Mouse (Mus musculus) MEL (cell line): ENCODE measurements around the gene Hnrnpd.

Experiments used
- CTCF ChIP-seq, 3 experiments: IDR thresholded peaks in 2 of 3; conservative IDR thresholded peaks in 1 of 3; 2 replicates each; pipeline ENCODE4 v1.5.1; 2011 to 2012; ENCODE audit warnings: low read length in 3 of 3, low read depth in 2 of 3, mild to moderate bottlenecking in 2 of 3, improper control_type of control experiment in 1 of 3, inconsistent platforms in 1 of 3, mixed read lengths in 1 of 3, moderate library complexity in 1 of 3; ENCODE audit not compliant: control insufficient read depth in 1 of 3, insufficient read depth in 1 of 3, poor library complexity in 1 of 3, severe bottlenecking in 1 of 3
- EP300 ChIP-seq, 2 experiments: IDR thresholded peaks; 2 replicates each; pipeline ENCODE4 v1.6.1; 2011; ENCODE audit warnings: improper control_type of control experiment in 2 of 2, low read length in 2 of 2, low read depth in 1 of 2, mild to moderate bottlenecking in 1 of 2
- KAT2A ChIP-seq: conservative IDR thresholded peaks from 2 replicates; pipeline ENCODE4 v1.6.1; 2012; ENCODE audit warnings: low read depth, low read length, improper control_type of control experiment, inconsistent platforms
- ZNF384 ChIP-seq: IDR thresholded peaks from 2 replicates; pipeline ENCODE4 v1.6.1; 2012; ENCODE audit warnings: low read depth, mild to moderate bottlenecking, inconsistent platforms, low read length, improper control_type of control experiment

DNA sequence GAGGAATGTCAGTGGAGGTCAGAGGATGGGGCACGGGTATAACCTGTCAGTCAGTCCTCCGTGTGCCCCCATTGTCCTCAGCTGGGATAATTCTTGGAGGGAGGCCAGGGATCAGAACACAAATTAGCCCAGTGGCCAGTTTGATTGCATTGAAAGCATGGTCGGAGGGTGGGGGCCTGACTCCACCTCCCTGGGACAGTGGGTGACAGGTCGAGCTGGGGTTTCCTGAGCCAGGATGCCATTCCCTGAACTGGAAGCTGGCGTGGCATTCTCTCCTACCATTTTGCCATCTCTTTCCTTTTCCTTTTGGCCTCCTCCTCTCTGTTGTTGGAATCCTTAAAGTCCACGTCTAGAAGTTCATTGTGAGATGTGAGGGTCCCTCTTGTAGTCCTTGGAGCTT, 27.2 kb upstream of the Hnrnpd start:
- TF ChIP-seq EP300 (IDR thresholded peaks at IDR 0.05; ENCODE audit: low read depth in 1 of 2, low read length in 2 of 2): no peak
- TF ChIP-seq CTCF (IDR thresholded peaks at IDR 0.05 in 2 of 3, conservative IDR thresholded peaks at IDR 0.05 in 1 of 3; ENCODE audit: control insufficient read depth in 1 of 3, insufficient read depth in 1 of 3, low read depth in 2 of 3, low read length in 3 of 3, poor library complexity in 1 of 3, severe bottlenecking in 1 of 3): no peak
- no peak for TF ChIP-seq ZNF384
- no peak for TF ChIP-seq KAT2A
